Mouse (Mus musculus) lung, postnatal 0 days (tissue): ENCODE results near the gene Nipal3.

Source experiments
- CTCF ChIP-seq: IDR thresholded peaks from 2 replicates; pipeline ENCODE4 v1.5.1; 2016; ENCODE audit warnings: antibody characterized with exemption, mild to moderate bottlenecking
- EP300 ChIP-seq: IDR thresholded peaks from 2 replicates; pipeline ENCODE4 v1.6.1; 2016; ENCODE audit warnings: antibody characterized with exemption, mild to moderate bottlenecking, control low read depth

GRCm38 (mm10) chr4:135396303-135396702 lies 98.5 kb downstream of the Nipal3 start:
- TF ChIP-seq CTCF, result peak; percentile 27
- no peak for TF ChIP-seq EP300
